Mouse (Mus musculus) liver, embryonic 11.5 days (tissue): ENCODE data around the gene Gphn. TPM values are rescaled to one million over a fixed set of nuclear protein-coding genes. Genes with fewer than 3 reads are reported as not detected.

ENCODE experiments used
- ATAC-seq: fragments of 200-750 bp; cut with Nextera tagmentation; replicated peaks from 2 replicates; pipeline ENCODE4 v1.8.0; 2017; ENCODE audit warnings: moderate number of reproducible peaks, mild to moderate bottlenecking, moderate TSS enrichment, moderate library complexity; ENCODE audit not compliant: low FRiP score
- DNase-seq: peaks from one replicate; pipeline ENCODE4 v3.0.0-alpha.2; 2017; ENCODE audit warnings: low spot score
- H3K27ac ChIP-seq: fragments of 300-500 bp; sonication (generic); 2 replicates; pipeline ENCODE4 v1.5.1; 2014; ENCODE audit warnings: mild to moderate bottlenecking, low read depth, low read length, control low read depth
- H3K27me3 ChIP-seq: fragments of 300-500 bp; sonication (generic); replicated peaks from 2 replicates; pipeline ENCODE4 v1.6.1; 2014; ENCODE audit warnings: low read length, mixed read lengths; ENCODE audit not compliant: control insufficient read depth, insufficient read depth
- H3K36me3 ChIP-seq: fragments of 300-500 bp; sonication (generic); 2 replicates; pipeline ENCODE4 v1.6.1; 2014; ENCODE audit warnings: mild to moderate bottlenecking, low read length, moderate library complexity, mixed read lengths; ENCODE audit not compliant: control insufficient read depth, insufficient read depth
- H3K4me1 ChIP-seq: fragments of 300-500 bp; sonication (generic); replicated peaks from 2 replicates; pipeline ENCODE4 v1.6.1; 2014; ENCODE audit warnings: low read length, mixed read lengths; ENCODE audit not compliant: control insufficient read depth, insufficient read depth
- H3K4me2 ChIP-seq: fragments of 300-500 bp; sonication (generic); 2 replicates; pipeline ENCODE4 v1.6.1; 2014; ENCODE audit warnings: mild to moderate bottlenecking, control low read depth, moderate library complexity
- H3K4me3 ChIP-seq: fragments of 300-500 bp; sonication (generic); 2 replicates; pipeline ENCODE4 v1.5.1; 2014; ENCODE audit warnings: low read depth, low read length, control low read depth
- H3K9ac ChIP-seq: fragments of 300-500 bp; sonication (generic); 2 replicates; pipeline ENCODE4 v1.6.1; 2014; ENCODE audit warnings: low read depth, low read length, control low read depth
- H3K9me3 ChIP-seq: fragments of 300-500 bp; sonication (generic); 2 replicates; pipeline ENCODE4 v1.6.1; 2016; ENCODE audit warnings: low read length, inconsistent platforms, mixed read lengths; ENCODE audit not compliant: control insufficient read depth
- WGBS: fragments of 180-500 bp; shearing (Covaris S2); extraction: QIAGEN DNeasy Blood & Tissue Kit; methylation state at CpG from one replicate; pipeline ENCODE4 v1.1.7; 2014; 5-methylcytosine and 5-hydroxymethylcytosine counted together
- polyA plus RNA-seq: library from polyadenylated mRNA; unstranded; fragments of >200 nt; fragmentation: Nextera tagmentation; extraction: Ambion mirVana; gene quantifications from 2 replicates; pipeline ENCODE4 v1.2.1, GENCODE M21; 2014

Gene Gphn
- 12.8 and 13.2 TPM in 2 replicates for polyA plus RNA-seq

- ATAC-seq, result peak; percentile 94
Measured at GRCm38 (mm10) chr12:78225707-78226518, at the start of gene Gphn. Gene Gphn (plus strand): TSS chr12:78226379.

GRCm38 (mm10) chr12:78181452-78181851, 44.7 kb upstream of the Gphn start:
- no peaks in the 10 kb centered on the region for H3K27me3 ChIP-seq
- no peaks in the 10 kb centered on the region for H3K4me1 ChIP-seq
- ATAC-seq (no peak), DNase-seq (no peak)
- H3K4me2 ChIP-seq, result no peak overlapping the region
- H3K9me3 ChIP-seq, result no peaks in the 10 kb centered on the region
- H3K27ac ChIP-seq, result no peak overlapping the region
- H3K4me3 ChIP-seq, result no peak overlapping the region
- WGBS, result 66% methylated on average over 2 of the region's 2 CpGs
- no peak overlapping the region for H3K9ac ChIP-seq
- no peaks in the 10 kb centered on the region for H3K36me3 ChIP-seq

More at GRCm38 (mm10) chr12:78225707-78226518, at the start of gene Gphn:
- Histone ChIP-seq H3K9me3 (no peaks in the 10 kb centered on the region), H3K36me3 (no peaks in the 10 kb centered on the region), H3K4me2 (peak within 1 kb of the TSS; percentile 87), H3K4me1 (no peaks in the 10 kb centered on the region; the same call in 1 of the 2 replicates), H3K27me3 (no peaks in the 10 kb centered on the region), H3K27ac (peak within 1 kb of the TSS; percentile 95), H3K9ac (peak within 1 kb of the TSS; percentile 81), H3K4me3 (peak within 1 kb of the TSS; percentile 94)
- under 1% methylated on average over 70 of the region's 70 CpGs for WGBS
- peak; percentile 87 for DNase-seq

- DNase-seq (no peak), ATAC-seq (no peak)
- Histone ChIP-seq H3K27me3 (no peaks in the 10 kb centered on the region), H3K36me3 (no peaks in the 10 kb centered on the region), H3K9ac (no peak within 1 kb of the TSS), H3K4me2 (no peak within 1 kb of the TSS), H3K4me1 (peaks cover 7% of the 10 kb centered on the region; the same call in 1 of the 2 replicates), H3K4me3 (no peak within 1 kb of the TSS), H3K9me3 (no peaks in the 10 kb centered on the region; the same call in 1 of the 2 replicates), H3K27ac (no peak within 1 kb of the TSS)
Measured at GRCm38 (mm10) chr12:78193942-78194341, 32.2 kb upstream of the Gphn start, which contains the start of gene Gm6657. Gene Gm6657 (plus strand): TSS chr12:78194242.

- Histone ChIP-seq H3K9ac (no peak overlapping the region), H3K4me2 (no peak overlapping the region), H3K4me1 (peaks cover 7% of the 10 kb centered on the region; the same call in 1 of the 2 replicates), H3K27me3 (no peaks in the 10 kb centered on the region), H3K4me3 (no peak overlapping the region), H3K27ac (no peak overlapping the region), H3K9me3 (no peaks in the 10 kb centered on the region; the same call in 1 of the 2 replicates), H3K36me3 (no peaks in the 10 kb centered on the region)
- DNase-seq (no peak), ATAC-seq (no peak; the same call in 1 of the 2 replicates)
- 9% methylated on average over 2 of the region's 2 CpGs for WGBS
Measured at GRCm38 (mm10) chr12:78195368-78195767, 30.8 kb upstream of the Gphn start.

GRCm38 (mm10) chr12:78203646-78204045, 22.5 kb upstream of the Gphn start:
- no peak overlapping the region for H3K4me2 ChIP-seq
- H3K4me1 ChIP-seq, result no peaks in the 10 kb centered on the region
- no peak overlapping the region for H3K27ac ChIP-seq
- 69% methylated on average over 5 of the region's 5 CpGs for WGBS
- ATAC-seq, result no peak
- H3K36me3 ChIP-seq, result no peaks in the 10 kb centered on the region
- no peaks in the 10 kb centered on the region for H3K27me3 ChIP-seq
- no peaks in the 10 kb centered on the region for H3K9me3 ChIP-seq
- H3K4me3 ChIP-seq, result no peak overlapping the region
- no peak overlapping the region for H3K9ac ChIP-seq
- no peak for DNase-seq

GRCm38 (mm10) chr12:78205915-78206570, 20.1 kb upstream of the Gphn start:
- DNase-seq (no peak), ATAC-seq (no peak)
- 12% methylated on average over 5 of the region's 5 CpGs for WGBS
- Histone ChIP-seq H3K4me1 (no peaks in the 10 kb centered on the region), H3K9ac (no peak overlapping the region), H3K9me3 (no peaks in the 10 kb centered on the region), H3K4me2 (no peak overlapping the region), H3K27me3 (no peaks in the 10 kb centered on the region), H3K27ac (no peak overlapping the region), H3K4me3 (no peak overlapping the region), H3K36me3 (no peaks in the 10 kb centered on the region)

- H3K27ac ChIP-seq, result no peak overlapping the region
- no peak overlapping the region for H3K9ac ChIP-seq
- no peak for ATAC-seq
- WGBS, result 79% methylated on average over 4 of the region's 4 CpGs
- H3K9me3 ChIP-seq, result no peaks in the 10 kb centered on the region
- H3K4me3 ChIP-seq, result no peak overlapping the region
- H3K4me1 ChIP-seq, result no peaks in the 10 kb centered on the region
- no peak overlapping the region for H3K4me2 ChIP-seq
- no peaks in the 10 kb centered on the region for H3K27me3 ChIP-seq
- no peaks in the 10 kb centered on the region for H3K36me3 ChIP-seq
- DNase-seq, result no peak
Measured at GRCm38 (mm10) chr12:78206571-78206960, 19.6 kb upstream of the Gphn start.

GRCm38 (mm10) chr12:78209856-78210255, 16.3 kb upstream of the Gphn start:
- WGBS, result 90% methylated on average over 2 of the region's 2 CpGs
- no peak overlapping the region for H3K4me2 ChIP-seq
- DNase-seq, result no peak

More at GRCm38 (mm10) chr12:78209856-78210255, 16.3 kb upstream of the Gphn start:
- Histone ChIP-seq H3K27ac (no peak overlapping the region), H3K4me3 (no peak overlapping the region), H3K9ac (no peak overlapping the region), H3K4me1 (no peaks in the 10 kb centered on the region), H3K27me3 (no peaks in the 10 kb centered on the region), H3K36me3 (no peaks in the 10 kb centered on the region), H3K9me3 (no peaks in the 10 kb centered on the region)
- no peak for ATAC-seq
